Mouse (Mus musculus) left cerebral cortex, adult 18-20 months (tissue): Measurements from ENCODE around the gene Zfy1. TPM values are rescaled to one million over a fixed set of nuclear protein-coding genes. Genes with fewer than 3 reads are reported as not detected.
"Not testable (repeated sequence)": the region's sequence is repeated elsewhere in the genome, so short reads cannot be mapped to it uniquely, and the experiment has no call there.

Experiments used
- DNase-seq, 2 experiments: peaks; one replicate each; pipeline ENCODE4 v3.0.0; 2021 to 2022; ENCODE audit warnings: low spot score in 2 of 2, mixed read lengths in 1 of 2
- long read RNA-seq, 2 experiments: library from polyadenylated mRNA; stranded (forward); transcript quantifications; one replicate each; pipeline ENCODE4 v2.0.0; 2021
- total RNA-seq, 2 experiments: library from RNA; stranded (reverse); gene quantifications; 2 replicates each; pipeline ENCODE4 v1.2.3; 2021

Zfy1 gene
- total RNA-seq, result not detected
- long read RNA-seq, experiment 1, result 0 reads
- long read RNA-seq, experiment 2, result 0 reads

DNA sequence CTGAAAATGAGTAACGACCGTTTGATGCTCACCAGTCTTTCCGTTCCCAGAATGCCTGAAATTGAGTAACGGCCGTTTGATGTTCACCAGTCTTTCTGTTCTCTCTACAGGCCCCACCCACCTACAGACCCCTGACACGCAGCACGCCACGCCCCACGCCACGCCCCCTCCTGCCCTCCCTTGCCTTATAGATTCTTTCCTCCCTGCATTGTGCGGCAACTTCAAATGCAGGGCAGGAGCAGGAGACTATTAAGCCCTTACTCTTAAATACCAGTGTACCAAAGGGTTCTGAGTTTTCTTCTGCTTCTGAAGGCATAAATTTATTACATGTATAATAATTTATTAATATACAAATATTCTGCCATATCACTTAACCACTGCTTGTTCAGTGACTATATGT lies at the start of gene Zfy1:
TSS of gene Zfy1 (minus strand) at position 101 of the 400 bp plus-strand sequence.
- DNase-seq, result not testable (repeated sequence)

DNA sequence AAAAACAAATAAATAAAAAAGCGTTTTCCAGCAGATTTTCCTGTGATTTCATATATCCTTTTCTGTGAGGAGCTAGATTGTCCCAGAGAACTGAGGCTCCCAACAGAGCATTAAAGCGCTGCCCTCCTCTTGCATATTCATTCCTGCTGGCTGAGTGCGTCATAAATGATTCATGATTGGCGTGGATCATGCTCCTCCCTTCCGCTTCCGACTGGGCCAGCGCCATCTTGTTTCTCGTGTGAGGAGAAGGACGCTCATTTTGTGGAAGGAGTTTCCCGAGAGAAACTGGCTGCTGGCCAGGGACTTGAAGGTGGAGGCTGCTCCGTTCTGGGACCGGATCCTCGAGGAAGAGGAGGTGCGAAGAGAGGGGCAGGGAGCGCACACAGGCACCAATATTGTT lies 21.2 kb upstream of the Zfy1 start, which contains the start of gene Uba1y:
TSS of gene Uba1y (plus strand) at position 254 of the 400 bp plus-strand sequence.
- DNase-seq, result no peak

DNA sequence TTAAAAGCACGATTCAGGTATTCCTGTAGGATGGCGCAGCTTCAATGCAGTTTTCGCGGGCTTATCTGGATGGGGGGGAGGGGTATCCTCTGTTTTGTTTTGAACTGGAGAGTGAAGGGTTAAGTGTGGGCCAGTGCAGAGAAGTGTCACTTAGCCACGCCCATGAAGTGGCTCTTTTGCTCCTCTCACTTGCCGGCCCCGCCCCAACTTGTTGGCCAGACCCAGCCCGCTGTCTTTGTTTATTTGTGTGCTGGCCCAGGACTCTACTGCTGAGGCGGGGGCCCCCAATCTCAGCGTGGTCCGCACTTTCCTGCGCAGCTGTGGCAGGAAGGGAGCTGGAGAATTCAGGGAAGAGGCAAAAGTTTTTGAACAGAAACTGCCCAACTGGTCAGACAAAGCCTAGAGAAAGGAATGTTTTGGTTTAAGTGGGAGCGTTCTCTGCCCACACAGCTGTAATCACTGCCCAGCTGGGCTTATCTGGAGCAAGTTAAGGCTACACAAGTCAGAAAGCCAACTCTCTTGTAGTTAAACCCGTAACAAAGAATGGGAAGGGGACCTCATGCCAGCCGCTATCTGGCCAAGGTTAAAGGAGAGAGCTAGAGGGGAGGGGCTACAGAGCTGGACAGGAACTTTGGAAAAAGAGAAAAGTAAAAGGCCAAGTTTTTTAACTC lies 11.9 kb upstream of the Zfy1 start:
- no peak for DNase-seq

Other genes starting within 250 kb of the Zfy1 start
- gene Uba1y, start 21.2 kb upstream of the Zfy1 start, total RNA-seq, result not detected
- 10 to 100 TPM in 1 of 2 experiments, not detected in 1; 15.9 TPM for gene Kdm5d, start 100.4 kb upstream of the Zfy1 start, total RNA-seq
- gene Eif2s3y, start 213.1 kb upstream of the Zfy1 start, total RNA-seq, result 10 to 100 TPM in 1 of 2 experiments, not detected in 1; 53.8 TPM